Mouse (Mus musculus) layer of hippocampus, adult 2 months (tissue): Measurements from ENCODE around the gene Lrrc43. TPM values are rescaled to one million over a fixed set of nuclear protein-coding genes. Genes with fewer than 3 reads are reported as not detected.

Experiments
- DNase-seq, 2 experiments: peaks; one replicate each; pipeline ENCODE4 v3.0.0; 2022; ENCODE audit warnings: low spot score in 2 of 2
- H3K27ac ChIP-seq: fragments of 200-600 bp; 2 replicates; pipeline ENCODE4 v1.8.1; 2022
- H3K4me3 ChIP-seq: fragments of 200-600 bp; 2 replicates; pipeline ENCODE4 v1.8.1; 2022; ENCODE audit warnings: mild to moderate bottlenecking
- CTCF ChIP-seq: fragments of 200-600 bp; conservative IDR thresholded peaks from 2 replicates; pipeline ENCODE4 v1.8.1; 2022; ENCODE audit warnings: antibody characterized with exemption, mild to moderate bottlenecking, moderate library complexity
- microRNA-seq, 2 experiments: library from miRNA; unstranded; fragments of <30 nt; microRNA quantifications; one replicate each; pipeline ENCODE4 v1.2.0; 2021
- total RNA-seq, 2 experiments: library from RNA; stranded (reverse); gene quantifications; 2 replicates each; pipeline ENCODE4 v1.2.3; 2021

Gene Lrrc43
- total RNA-seq, 2 experiments from 2014 or later: 0.39 to 1.0 TPM

- DNase-seq: no peak
- H3K4me3 ChIP-seq: peak within 1 kb of the TSS; percentile 91
- peak within 1 kb of the TSS; percentile 86; the same call in 1 of the 2 replicates for H3K27ac ChIP-seq
- TF ChIP-seq CTCF: no peak
Observed at GRCm38 (mm10) chr5:123525281-123525680, 36.2 kb downstream of the Lrrc43 start, which contains the start of gene Gm49027. Gm49027 (minus strand) TSS chr5:123525488.

GRCm38 (mm10) chr5:123525916-123526495 is 36.9 kb downstream of the Lrrc43 start:
- TF ChIP-seq CTCF: no peak
- no peak for DNase-seq
- H3K4me3 ChIP-seq: no peak overlapping the region
- no peak overlapping the region for H3K27ac ChIP-seq

GRCm38 (mm10) chr5:123528641-123529040 is 39.5 kb downstream of the Lrrc43 start:
- Histone ChIP-seq H3K27ac (peak overlapping the region; percentile 29; the same call in 1 of the 2 replicates), H3K4me3 (no peak overlapping the region)
- no peak for DNase-seq
- peak; percentile 35 for TF ChIP-seq CTCF

GRCm38 (mm10) chr5:123530056-123530455 is 41.0 kb downstream of the Lrrc43 start:
- no peak for TF ChIP-seq CTCF
- H3K27ac ChIP-seq: 0 out of 2 replicates have a peak overlapping the region, but pooled peaks have one; percentile 29
- no peak overlapping the region for H3K4me3 ChIP-seq
- DNase-seq: no peak

- Histone ChIP-seq H3K4me3 (no peak overlapping the region), H3K27ac (no peak overlapping the region)
- TF ChIP-seq CTCF: no peak
- DNase-seq: no peak
Observed at GRCm38 (mm10) chr5:123533801-123534200, 44.7 kb downstream of the Lrrc43 start.

GRCm38 (mm10) chr5:123555693-123556092 is 66.6 kb downstream of the Lrrc43 start:
- Histone ChIP-seq H3K4me3 (no peak overlapping the region), H3K27ac (no peak overlapping the region)
- TF ChIP-seq CTCF: no peak
- no peak for DNase-seq

- peak overlapping the region; percentile 61 for H3K27ac ChIP-seq
- TF ChIP-seq CTCF: no peak
Observed at GRCm38 (mm10) chr5:123556451-123556850, 67.3 kb downstream of the Lrrc43 start.

More at GRCm38 (mm10) chr5:123556451-123556850, 67.3 kb downstream of the Lrrc43 start:
- H3K4me3 ChIP-seq: no peak overlapping the region
- DNase-seq: peak in 1 of 2 experiments; percentile 53

Small RNA genes lying within 50 kb of the gene (microRNA-seq; reads per million reads assigned to microRNA genes)
- 2.2 to 3.8 reads per million in 2 experiments for gene Mir7647

Other genes with a start within 250 kb of the Lrrc43 start
- gene Wdr66, start 237.2 kb upstream of the Lrrc43 start, total RNA-seq: 1 to 10 TPM; 4.5 to 5.6 TPM
- gene Bcl7a, start 145.5 kb upstream of the Lrrc43 start, total RNA-seq: 10 to 100 TPM; 67.4 to 70.2 TPM
- gene Mlxip, start 94.5 kb upstream of the Lrrc43 start, total RNA-seq: 10 to 100 TPM; 17.7 to 18.3 TPM
- gene Il31, start 184 bp downstream of the Lrrc43 start, total RNA-seq: not detected
- gene B3gnt4, start 21.2 kb downstream of the Lrrc43 start, total RNA-seq: 1 to 10 TPM; 1.2 TPM
- gene Diablo, start 34.9 kb downstream of the Lrrc43 start, total RNA-seq: 10 to 100 TPM; 33.3 to 35.4 TPM
- 1 to 10 TPM; 4.9 to 8.6 TPM for gene Gm49027, start 36.2 kb downstream of the Lrrc43 start, total RNA-seq
- gene Vps33a, start 83.7 kb downstream of the Lrrc43 start, total RNA-seq: 10 to 100 TPM; 87.1 to 87.4 TPM
- gene Clip1, start 195.3 kb downstream of the Lrrc43 start, total RNA-seq: 100 to 1,000 TPM; 136 to 144 TPM
- 10 to 100 TPM; 54.4 to 56.0 TPM for gene Zcchc8, start 231.8 kb downstream of the Lrrc43 start, total RNA-seq